Mouse (Mus musculus) heart, postnatal 14 days (tissue): Measurements from ENCODE around the gene Gstm2. TPM values are rescaled to one million over a fixed set of nuclear protein-coding genes. Genes with fewer than 3 reads are reported as not detected.
A peak's percentile ranks its signal among the peaks of the same experiment; 100 is the strongest.
"Not testable (repeated sequence)": the region's sequence is repeated elsewhere in the genome, so short reads cannot be mapped to it uniquely, and the experiment has no call there.

Experiments
- DNase-seq, 2 experiments: peaks; one replicate each; pipeline ENCODE4 v3.0.0; 2021 to 2022
- intact Hi-C: fragments of 180-260 bp; cut with DNase I; formaldehyde crosslinking; loops from one replicate; pipeline ENCODE4 v1.15.1; 2025
- long read RNA-seq, 2 experiments: library from polyadenylated mRNA; stranded (forward); transcript quantifications; one replicate each; pipeline ENCODE4 v2.0.0; 2021
- total RNA-seq, 2 experiments: library from RNA; stranded (reverse); gene quantifications; 2 replicates each; pipeline ENCODE4 v1.2.3; 2021

Gene Gstm2
- 10 to 100 TPM; 53.0 to 70.5 TPM for total RNA-seq
- long read RNA-seq, experiment 1, transcript Gstm2-201 (8 exons, 1,064 nt) = major isoform, 80 of 96 reads
- long read RNA-seq, experiment 1, partial matches to known transcripts = 9 of 96 reads
- long read RNA-seq, experiment 1, other reads (novel, unspliced or antisense) = 7 of 96 reads
- long read RNA-seq, experiment 2, transcript Gstm2-201 (8 exons, 1,064 nt) = major isoform, 65 of 75 reads
- long read RNA-seq, experiment 2, partial matches to known transcripts = 3 of 75 reads
- long read RNA-seq, experiment 2, other reads (novel, unspliced or antisense) = 7 of 75 reads

- intact Hi-C loops = no loop called here
- DNase-seq = peak; percentile 53 to 63
These were observed at the start of gene Gstm2 for GRCm38 (mm10) chr3:107986041-107986562. TSS of gene Gstm2 (minus strand) at chr3:107986453.

- intact Hi-C loops = no loop called here
- no peak for DNase-seq
These were observed 46.9 kb upstream of the Gstm2 start for GRCm38 (mm10) chr3:108033156-108033555.

- intact Hi-C loops = no loop called here
These were observed 45.9 kb upstream of the Gstm2 start for GRCm38 (mm10) chr3:108032113-108032512.

GRCm38 (mm10) chr3:108028641-108029365 lies 42.5 kb upstream of the Gstm2 start:
- no peak for DNase-seq
- intact Hi-C loops = no loop called here

More at GRCm38 (mm10) chr3:108032113-108032512, 45.9 kb upstream of the Gstm2 start:
- no peak for DNase-seq

- intact Hi-C loops = no loop called here
- no peak for DNase-seq
These were observed 40.3 kb upstream of the Gstm2 start for GRCm38 (mm10) chr3:108026597-108026996.

GRCm38 (mm10) chr3:108026049-108026448 lies 39.8 kb upstream of the Gstm2 start:
- DNase-seq = no peak
- intact Hi-C loops = no loop called here

GRCm38 (mm10) chr3:108025318-108025717 lies 39.1 kb upstream of the Gstm2 start:
- intact Hi-C loops = no loop called here
- no peak for DNase-seq

GRCm38 (mm10) chr3:108022650-108023049 lies 36.4 kb upstream of the Gstm2 start:
- DNase-seq = peak in 1 of 2 experiments; percentile 43
- intact Hi-C loops = no loop called here

- DNase-seq, intact Hi-C loops: not testable (repeated sequence)
These were observed 34.2 kb upstream of the Gstm2 start for GRCm38 (mm10) chr3:108020351-108021022.

GRCm38 (mm10) chr3:108019226-108019625 lies 33.0 kb upstream of the Gstm2 start:
- DNase-seq = not testable (repeated sequence)

GRCm38 (mm10) chr3:108018190-108018820 lies 32.1 kb upstream of the Gstm2 start:
- intact Hi-C loops = loop anchor here (2.0 to 5.0 kb wide), 3 partner anchors 66 to 151 kb away; partner anchors contain the start of gene Gstm7
- DNase-seq = peak; percentile 28 to 31

More at GRCm38 (mm10) chr3:108019226-108019625, 33.0 kb upstream of the Gstm2 start:
- intact Hi-C loops = loop anchor here (2.0 to 5.0 kb wide), 3 partner anchors 67 to 152 kb away; partner anchors contain the start of gene Gstm7

GRCm38 (mm10) chr3:108017473-108018189 lies 31.4 kb upstream of the Gstm2 start, which contains the start of gene Gstm1:
TSS of gene Gstm1 (minus strand) at chr3:108017973.
- DNase-seq = peak; percentile 95
- intact Hi-C loops = loop anchor here (2.0 to 5.0 kb wide), 3 partner anchors 65 to 150 kb away; partner anchors contain the start of gene Gstm7

- intact Hi-C loops = loop anchor here (5.0 kb wide), 2 partner anchors 64 to 149 kb away; no protein-coding TSS in a partner anchor
- not testable (repeated sequence) for DNase-seq
These were observed 30.2 kb upstream of the Gstm2 start for GRCm38 (mm10) chr3:108016468-108016867.

- intact Hi-C loops = loop anchor here (5.0 kb wide), 2 partner anchors 63 to 148 kb away; no protein-coding TSS in a partner anchor
- no peak for DNase-seq
These were observed 28.7 kb upstream of the Gstm2 start for GRCm38 (mm10) chr3:108014974-108015346.

- DNase-seq = no peak
- intact Hi-C loops = no loop called here
These were observed 28.1 kb upstream of the Gstm2 start for GRCm38 (mm10) chr3:108014098-108014973.

- DNase-seq = peak; percentile 52 to 68
- intact Hi-C loops = no loop called here
These were observed 27.1 kb upstream of the Gstm2 start for GRCm38 (mm10) chr3:108013331-108013871.

- no peak for DNase-seq
- intact Hi-C loops = no loop called here
These were observed 25.3 kb upstream of the Gstm2 start for GRCm38 (mm10) chr3:108011558-108011957.

GRCm38 (mm10) chr3:108010286-108010685 lies 24.0 kb upstream of the Gstm2 start:
- intact Hi-C loops = no loop called here
- peak; percentile 49 to 74 for DNase-seq
